Mouse (Mus musculus) ES-E14 (cell line): ENCODE results near the gene Sim1. TPM values are rescaled to one million over a fixed set of nuclear protein-coding genes. Genes with fewer than 3 reads are reported as not detected.

Source experiments
- DNase-seq: peaks from one replicate; pipeline ENCODE4 v3.0.0-alpha.2; 2013; ENCODE audit warnings: low read depth, low spot score
- H3K27ac ChIP-seq: 2 replicates; pipeline ENCODE4 v1.5.1; 2012; ENCODE audit warnings: low read depth, mild to moderate bottlenecking, low read length, moderate library complexity, mixed read lengths; ENCODE audit not compliant: poor library complexity, insufficient read depth, severe bottlenecking
- H3K36me3 ChIP-seq: 2 replicates; pipeline ENCODE4 v1.6.1; 2012; ENCODE audit warnings: mild to moderate bottlenecking, low read length, moderate library complexity, mixed read lengths; ENCODE audit not compliant: control insufficient read depth, poor library complexity, insufficient read depth, severe bottlenecking
- H3K4me1 ChIP-seq, 2 experiments: fragments of 150-350 bp in 1 of 2; sonication (generic) in 1 of 2; 2 replicates each; pipeline ENCODE4 v1.6.1; 2012; ENCODE audit warnings: low read length in 2 of 2, mild to moderate bottlenecking in 1 of 2, mixed read lengths in 1 of 2; ENCODE audit not compliant: control insufficient read depth in 2 of 2, insufficient read depth in 2 of 2, poor library complexity in 1 of 2
- H3K4me3 ChIP-seq, 2 experiments: fragments of 150-350 bp in 1 of 2; sonication (generic) in 1 of 2; 2 replicates each; pipeline ENCODE4 v1.5.1; 2012; ENCODE audit warnings: low read length in 2 of 2, low read depth in 1 of 2, mild to moderate bottlenecking in 1 of 2, mixed read lengths in 1 of 2; ENCODE audit not compliant: insufficient read depth in 1 of 2, poor library complexity in 1 of 2, severe bottlenecking in 1 of 2
- H3K9ac ChIP-seq: 2 replicates; pipeline ENCODE4 v1.6.1; 2012; ENCODE audit warnings: low read depth, mild to moderate bottlenecking, low read length, mixed read lengths; ENCODE audit not compliant: poor library complexity, insufficient read depth, severe bottlenecking
- H3K9me3 ChIP-seq: fragments of 150-350 bp; sonication (generic); 2 replicates; pipeline ENCODE4 v1.6.1; 2012; ENCODE audit warnings: low read depth, mild to moderate bottlenecking, low read length; ENCODE audit not compliant: control insufficient read depth, insufficient read depth
- CHD2 ChIP-seq: IDR thresholded peaks from 2 replicates; pipeline ENCODE4 v1.6.1; 2014; ENCODE audit warnings: mild to moderate bottlenecking, low read depth, low read length, inconsistent platforms
- HCFC1 ChIP-seq: IDR thresholded peaks from 2 replicates; pipeline ENCODE4 v1.6.1; 2012; ENCODE audit warnings: low read length, inconsistent platforms, borderline replicate concordance; ENCODE audit not compliant: insufficient read depth
- MAFK ChIP-seq: IDR thresholded peaks from 2 replicates; pipeline ENCODE4 v1.6.1; 2014; ENCODE audit warnings: mild to moderate bottlenecking, low read depth, low read length, inconsistent platforms; ENCODE audit not compliant: insufficient read depth
- ZC3H11A ChIP-seq: IDR thresholded peaks from 2 replicates; pipeline ENCODE4 v1.6.1; 2012; ENCODE audit warnings: low read depth, mild to moderate bottlenecking, inconsistent platforms, low read length, borderline replicate concordance
- ZNF384 ChIP-seq: IDR thresholded peaks from 2 replicates; pipeline ENCODE4 v1.6.1; 2012; ENCODE audit warnings: low read depth, low read length, inconsistent platforms
- in situ Hi-C, 2 experiments: fragments of 600-800 bp; cut with MboI; formaldehyde crosslinking; loops; one replicate each; pipeline ENCODE4 v1.15.1; 2025; ENCODE audit warnings: low sequenced_read_pairs in 2 of 2, inconsistent platforms in 1 of 2; ENCODE audit not compliant: unreplicated experiment in 2 of 2
- total RNA-seq: library from RNA; depleted of rRNA; stranded (reverse); fragments of 300-350 nt; gene quantifications from 2 replicates; pipeline ENCODE4 v1.2.3, GENCODE M21; 2012

Gene Sim1
- total RNA-seq, 1 experiment: 0.13 TPM

GRCm38 (mm10) chr10:50903846-50904763 lies 9.6 kb downstream of the Sim1 start:
- Histone ChIP-seq H3K36me3 (no peaks in the 10 kb centered on the region), H3K9ac (no peak overlapping the region), H3K4me1 (peaks cover 0 to 7% of the 10 kb centered on the region in 2 experiments; a peak in 2 of 4 replicates), H3K9me3 (no peaks in the 10 kb centered on the region), H3K27ac (no peak overlapping the region), H3K4me3 (peak overlapping the region; percentile 13 to 20; a peak in 2 of 4 replicates)
- in situ Hi-C loops: no loop called here
- DNase-seq: no peak
- TF ChIP-seq ZNF384 (no peak), CHD2 (no peak), HCFC1 (no peak), ZC3H11A (no peak), MAFK (no peak)

GRCm38 (mm10) chr10:50904764-50905701 lies 10.5 kb downstream of the Sim1 start:
- Histone ChIP-seq H3K36me3 (no peaks in the 10 kb centered on the region), H3K4me1 (peaks cover 0 to 7% of the 10 kb centered on the region in 2 experiments; a peak in 2 of 4 replicates), H3K4me3 (peak overlapping the region; percentile 13 to 20; a peak in 1 of 4 replicates), H3K9me3 (no peaks in the 10 kb centered on the region), H3K27ac (no peak overlapping the region), H3K9ac (no peak overlapping the region)
- in situ Hi-C loops: no loop called here
- TF ChIP-seq ZNF384 (no peak), CHD2 (no peak), HCFC1 (no peak), MAFK (no peak), ZC3H11A (no peak)
- no peak for DNase-seq

DNA sequence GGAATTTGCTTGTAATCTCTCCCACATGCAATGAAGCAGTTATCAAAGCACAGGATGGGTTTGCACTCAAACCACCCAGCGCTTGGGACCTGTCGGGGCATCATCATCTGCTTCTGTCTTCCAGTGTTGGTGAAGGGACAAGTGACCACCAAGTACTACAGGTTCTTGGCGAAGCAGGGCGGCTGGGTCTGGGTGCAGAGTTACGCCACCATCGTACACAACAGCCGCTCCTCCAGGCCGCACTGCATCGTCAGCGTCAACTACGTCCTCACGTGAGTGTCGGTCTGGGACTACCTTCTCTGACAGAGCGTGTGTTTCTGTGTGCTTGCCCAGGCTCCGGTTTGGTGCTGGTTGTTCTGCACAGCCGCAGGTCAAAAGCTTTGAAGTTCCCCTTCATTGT lies 15.8 kb downstream of the Sim1 start:
- TF ChIP-seq MAFK (no peak), HCFC1 (no peak), ZC3H11A (no peak), ZNF384 (no peak), CHD2 (no peak)
- DNase-seq: no peak
- no peak overlapping the region for H3K27ac ChIP-seq
- no peak overlapping the region for H3K9ac ChIP-seq
- in situ Hi-C loops: no loop called here
- H3K4me1 ChIP-seq: no peaks in the 10 kb centered on the region
- no peaks in the 10 kb centered on the region for H3K36me3 ChIP-seq
- no peak overlapping the region for H3K4me3 ChIP-seq
- no peaks in the 10 kb centered on the region for H3K9me3 ChIP-seq

DNA sequence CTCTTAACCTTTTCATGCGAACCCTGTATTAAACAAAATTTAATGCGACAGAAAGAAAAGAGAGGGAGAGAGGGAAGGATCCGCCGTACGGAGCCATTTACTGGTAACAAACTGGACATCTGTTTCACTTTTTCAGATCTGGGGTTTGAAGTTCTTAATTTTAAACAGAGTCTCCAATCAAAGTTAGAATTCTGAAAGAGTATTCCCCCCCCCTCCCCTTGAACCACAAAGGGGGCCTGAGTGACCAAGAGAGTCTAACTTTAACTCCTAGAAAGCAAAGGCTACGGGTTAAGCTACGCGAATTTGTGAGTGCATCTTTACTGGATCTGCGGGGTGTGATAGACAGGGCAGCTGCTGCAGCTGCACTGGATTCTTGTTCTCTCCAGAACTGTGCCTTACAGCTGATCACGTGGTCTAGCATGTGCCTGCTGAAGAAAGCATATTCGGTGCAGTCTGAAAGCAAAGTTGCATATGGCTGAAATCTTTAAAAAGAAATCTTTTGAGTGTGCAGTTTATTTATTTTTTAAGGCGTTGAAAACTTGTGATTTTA lies 16.4 kb downstream of the Sim1 start:
- no peaks in the 10 kb centered on the region for H3K9me3 ChIP-seq
- DNase-seq: no peak
- H3K36me3 ChIP-seq: no peaks in the 10 kb centered on the region
- H3K4me3 ChIP-seq: no peak overlapping the region
- H3K9ac ChIP-seq: no peak overlapping the region
- no peaks in the 10 kb centered on the region for H3K4me1 ChIP-seq
- TF ChIP-seq CHD2 (no peak), MAFK (no peak), ZC3H11A (no peak), HCFC1 (no peak), ZNF384 (no peak)
- H3K27ac ChIP-seq: no peak overlapping the region
- in situ Hi-C loops: no loop called here
